Mouse (Mus musculus) adrenal gland, postnatal 14 days (tissue): ENCODE results near the gene Sva. TPM values are rescaled to one million over a fixed set of nuclear protein-coding genes. Genes with fewer than 3 reads are reported as not detected.

ENCODE experiments used
- DNase-seq: peaks from one replicate; pipeline ENCODE4 v3.0.0; 2021; ENCODE audit warnings: mixed read lengths
- long read RNA-seq, 2 experiments: library from polyadenylated mRNA; stranded (forward); transcript quantifications; one replicate each; pipeline ENCODE4 v2.0.0; 2021
- total RNA-seq: library from RNA; stranded (reverse); gene quantifications from 2 replicates; pipeline ENCODE4 v1.2.3, GENCODE M21; 2021

Sva gene
- total RNA-seq = not detected in 2 replicates
- long read RNA-seq, experiment 1 = 0 reads
- long read RNA-seq, experiment 2 = 0 reads

DNA sequence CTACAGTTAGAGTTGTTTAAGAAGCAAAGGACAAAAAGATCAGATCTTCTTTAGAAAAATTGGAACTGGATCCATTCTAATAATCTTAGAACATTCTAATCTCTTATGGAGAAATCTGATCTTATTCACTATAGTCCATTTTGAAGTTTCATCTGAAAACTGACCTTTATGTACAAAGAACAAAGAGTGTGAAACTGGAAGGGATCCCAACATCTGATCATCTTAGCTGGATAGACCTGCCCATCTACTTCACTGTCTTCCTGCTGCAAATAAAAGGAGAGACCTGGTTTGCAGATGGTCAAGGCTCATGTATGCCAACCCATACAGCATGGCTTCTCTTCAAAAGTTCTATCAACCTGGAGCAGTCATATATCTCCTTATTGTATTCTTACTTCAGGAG lies at the start of gene Sva:
Gene Sva, plus strand, starts transcription at position 301 of the 400 bp plus-strand sequence.
- DNase-seq = no peak

Other genes starting within 250 kb of the Sva start
- not detected in 2 replicates for gene Pip, start 190.9 kb upstream of the Sva start, total RNA-seq
- gene Sval2, start 185.4 kb upstream of the Sva start, total RNA-seq = not detected in 2 replicates
- gene Sval1, start 86.8 kb upstream of the Sva start, total RNA-seq = not detected in 2 replicates
- not detected in 2 replicates for gene Sval3, start 70.3 kb upstream of the Sva start, total RNA-seq
- not detected in 2 replicates for gene Tas2r139, start 102.5 kb downstream of the Sva start, total RNA-seq
- gene Tas2r144, start 176.9 kb downstream of the Sva start, total RNA-seq = not detected in 2 replicates
- gene Gstk1, start 207.5 kb downstream of the Sva start, total RNA-seq = 108 and 147 TPM in 2 replicates
- 0.86 and 1.0 TPM in 2 replicates for gene Tmem139, start 223.6 kb downstream of the Sva start, total RNA-seq
- gene Casp2, start 226.6 kb downstream of the Sva start, total RNA-seq = 21.8 and 30.2 TPM in 2 replicates
- 0.19 TPM in 1 of 2 replicates, not detected in the other for gene Clcn1, start 248.3 kb downstream of the Sva start, total RNA-seq